Mouse (Mus musculus) cerebellum, adult 8-10 months (tissue): Measurements from ENCODE around the gene Syne4.
A peak's percentile ranks its signal among the peaks of the same experiment; 100 is the strongest.

Source experiments
- DNase-seq: peaks from one replicate; pipeline ENCODE4 v3.0.0; 2022

The Syne4 gene

GRCm38 (mm10) chr7:30332622-30333259 lies 18.1 kb downstream of the Syne4 start:
- DNase-seq = no peak

- peak; percentile 86 for DNase-seq
Measured at GRCm38 (mm10) chr7:30333436-30333835, 18.8 kb downstream of the Syne4 start.

GRCm38 (mm10) chr7:30334563-30334962 lies 20.0 kb downstream of the Syne4 start:
- DNase-seq = no peak

GRCm38 (mm10) chr7:30335688-30336087 lies 21.1 kb downstream of the Syne4 start:
- no peak for DNase-seq

- peak; percentile 94 for DNase-seq
Measured at GRCm38 (mm10) chr7:30336384-30336783, 21.8 kb downstream of the Syne4 start.

GRCm38 (mm10) chr7:30339432-30340109 lies 25.0 kb downstream of the Syne4 start:
- DNase-seq = no peak

GRCm38 (mm10) chr7:30346635-30347379 lies 32.2 kb downstream of the Syne4 start:
- no peak for DNase-seq

- peak; percentile 84 for DNase-seq
Measured at GRCm38 (mm10) chr7:30347828-30348227, 33.2 kb downstream of the Syne4 start.

GRCm38 (mm10) chr7:30353279-30353822 lies 38.7 kb downstream of the Syne4 start:
- DNase-seq = peak; percentile 82

GRCm38 (mm10) chr7:30354059-30354458 lies 39.5 kb downstream of the Syne4 start:
- DNase-seq = no peak

GRCm38 (mm10) chr7:30358378-30359186 lies 44.0 kb downstream of the Syne4 start:
- no peak for DNase-seq

GRCm38 (mm10) chr7:30359276-30359865 lies 44.8 kb downstream of the Syne4 start:
- DNase-seq = no peak

GRCm38 (mm10) chr7:30360028-30360427 lies 45.4 kb downstream of the Syne4 start:
- no peak for DNase-seq

- peak; percentile 70 for DNase-seq
Measured at GRCm38 (mm10) chr7:30362652-30363343, 48.2 kb downstream of the Syne4 start, which contains the start of gene Lrfn3. Gene Lrfn3 (minus strand): TSS chr7:30362772.

GRCm38 (mm10) chr7:30363344-30363738 lies 48.7 kb downstream of the Syne4 start:
- DNase-seq = no peak

GRCm38 (mm10) chr7:30367466-30367865 lies 52.9 kb downstream of the Syne4 start:
- DNase-seq = no peak
